Mouse (Mus musculus) E14TG2a.4 (cell line): Measurements from ENCODE around the gene Kdm4b.

ENCODE experiments used
- H3K27me3 ChIP-seq: 2 replicates; pipeline ENCODE4 v1.6.1; 2014; ENCODE audit warnings: low read length, control low read depth; ENCODE audit not compliant: insufficient read depth
- H3K36me3 ChIP-seq: 2 replicates; pipeline ENCODE4 v1.6.1; 2014; ENCODE audit warnings: low read length, control low read depth; ENCODE audit not compliant: insufficient read depth
- H3K4me1 ChIP-seq: replicated peaks from 2 replicates; pipeline ENCODE4 v1.6.1; 2014; ENCODE audit warnings: low read depth, low read length, control low read depth
- H3K4me3 ChIP-seq: replicated peaks from 2 replicates; pipeline ENCODE4 v1.5.1; 2014; ENCODE audit warnings: mild to moderate bottlenecking, low read length
- H3K9me3 ChIP-seq: 2 replicates; pipeline ENCODE4 v1.6.1; 2014; ENCODE audit warnings: low read length, control low read depth
- CTCF ChIP-seq: conservative IDR thresholded peaks from 2 replicates; pipeline ENCODE4 v1.5.1; 2014; ENCODE audit warnings: low read length
- NANOG ChIP-seq: IDR thresholded peaks from 2 replicates; pipeline ENCODE4 v1.6.1; 2014; ENCODE audit warnings: borderline replicate concordance, low read length, mixed read lengths
- POU5F1 ChIP-seq: IDR thresholded peaks from 2 replicates; pipeline ENCODE4 v1.6.1; 2014; ENCODE audit warnings: low read length, borderline replicate concordance

Gene Kdm4b

GRCm38 (mm10) chr17:56329267-56329666, 3.4 kb downstream of the Kdm4b start:
- H3K9me3 ChIP-seq: no peaks in the 10 kb centered on the region
- peaks cover 42% of the 10 kb centered on the region for H3K36me3 ChIP-seq
- no peak overlapping the region for H3K4me3 ChIP-seq
- H3K4me1 ChIP-seq: peaks cover 83% of the 10 kb centered on the region
- TF ChIP-seq CTCF (no peak), POU5F1 (no peak), NANOG (no peak)
- H3K27me3 ChIP-seq: no peaks in the 10 kb centered on the region

- Histone ChIP-seq H3K4me3 (no peak overlapping the region), H3K27me3 (no peaks in the 10 kb centered on the region), H3K9me3 (no peaks in the 10 kb centered on the region), H3K4me1 (peaks cover 80% of the 10 kb centered on the region), H3K36me3 (peaks cover 49% of the 10 kb centered on the region)
- TF ChIP-seq NANOG (no peak), CTCF (no peak), POU5F1 (no peak)
Measured at GRCm38 (mm10) chr17:56330345-56330744, 4.5 kb downstream of the Kdm4b start.

- no peak for TF ChIP-seq POU5F1
- no peak for TF ChIP-seq CTCF
- H3K27me3 ChIP-seq: no peaks in the 10 kb centered on the region
- peaks cover 85% of the 10 kb centered on the region for H3K4me1 ChIP-seq
- H3K36me3 ChIP-seq: peaks cover 58% of the 10 kb centered on the region
- H3K9me3 ChIP-seq: no peaks in the 10 kb centered on the region
- no peak overlapping the region for H3K4me3 ChIP-seq
Measured at GRCm38 (mm10) chr17:56331256-56331655, 5.4 kb downstream of the Kdm4b start.

- peak; percentile 44 for TF ChIP-seq CTCF
- no peak for TF ChIP-seq NANOG
Measured at GRCm38 (mm10) chr17:56332987-56333386, 7.1 kb downstream of the Kdm4b start.

GRCm38 (mm10) chr17:56337190-56337589, 11.3 kb downstream of the Kdm4b start:
- Histone ChIP-seq H3K9me3 (no peaks in the 10 kb centered on the region), H3K4me3 (no peak overlapping the region), H3K27me3 (no peaks in the 10 kb centered on the region), H3K4me1 (peaks cover 51% of the 10 kb centered on the region), H3K36me3 (peaks cover 53% of the 10 kb centered on the region)
- TF ChIP-seq NANOG: no peak
- TF ChIP-seq CTCF: peak; percentile 75
- no peak for TF ChIP-seq POU5F1

More at GRCm38 (mm10) chr17:56332987-56333386, 7.1 kb downstream of the Kdm4b start:
- Histone ChIP-seq H3K4me3 (no peak overlapping the region), H3K27me3 (no peaks in the 10 kb centered on the region), H3K36me3 (peaks cover 59% of the 10 kb centered on the region), H3K4me1 (peaks cover 74% of the 10 kb centered on the region), H3K9me3 (no peaks in the 10 kb centered on the region)

- TF ChIP-seq CTCF (no peak), NANOG (no peak), POU5F1 (no peak)
Measured at GRCm38 (mm10) chr17:56337791-56338190, 11.9 kb downstream of the Kdm4b start.

GRCm38 (mm10) chr17:56338909-56339308, 13.0 kb downstream of the Kdm4b start:
- TF ChIP-seq POU5F1 (no peak), CTCF (peak; percentile 71)
- Histone ChIP-seq H3K36me3 (peaks cover 52% of the 10 kb centered on the region), H3K27me3 (no peaks in the 10 kb centered on the region), H3K9me3 (no peaks in the 10 kb centered on the region), H3K4me1 (peaks cover 45% of the 10 kb centered on the region), H3K4me3 (no peak overlapping the region)

More at GRCm38 (mm10) chr17:56337791-56338190, 11.9 kb downstream of the Kdm4b start:
- H3K27me3 ChIP-seq: no peaks in the 10 kb centered on the region
- H3K4me3 ChIP-seq: no peak overlapping the region
- H3K36me3 ChIP-seq: peaks cover 53% of the 10 kb centered on the region
- no peaks in the 10 kb centered on the region for H3K9me3 ChIP-seq
- H3K4me1 ChIP-seq: peaks cover 45% of the 10 kb centered on the region

- no peak for TF ChIP-seq POU5F1
- no peak for TF ChIP-seq NANOG
- TF ChIP-seq CTCF: no peak
- Histone ChIP-seq H3K9me3 (no peaks in the 10 kb centered on the region), H3K27me3 (no peaks in the 10 kb centered on the region), H3K4me1 (peaks cover 52% of the 10 kb centered on the region), H3K36me3 (peaks cover 52% of the 10 kb centered on the region), H3K4me3 (no peak overlapping the region)
Measured at GRCm38 (mm10) chr17:56340717-56341116, 14.9 kb downstream of the Kdm4b start.

- Histone ChIP-seq H3K36me3 (peaks cover 65% of the 10 kb centered on the region), H3K4me1 (peaks cover 67% of the 10 kb centered on the region), H3K9me3 (no peaks in the 10 kb centered on the region), H3K4me3 (no peak overlapping the region), H3K27me3 (no peaks in the 10 kb centered on the region)
- TF ChIP-seq CTCF (no peak), NANOG (no peak), POU5F1 (no peak)
Measured at GRCm38 (mm10) chr17:56343466-56343865, 17.6 kb downstream of the Kdm4b start.
